Mouse (Mus musculus) thymus, postnatal 36 days (tissue): ENCODE data around the gene Atp8b5.

Source experiments
- DNase-seq, 2 experiments: peaks; one replicate each; pipeline ENCODE4 v3.0.0; 2022; ENCODE audit warnings: mixed read lengths in 2 of 2

The Atp8b5 gene

DNA sequence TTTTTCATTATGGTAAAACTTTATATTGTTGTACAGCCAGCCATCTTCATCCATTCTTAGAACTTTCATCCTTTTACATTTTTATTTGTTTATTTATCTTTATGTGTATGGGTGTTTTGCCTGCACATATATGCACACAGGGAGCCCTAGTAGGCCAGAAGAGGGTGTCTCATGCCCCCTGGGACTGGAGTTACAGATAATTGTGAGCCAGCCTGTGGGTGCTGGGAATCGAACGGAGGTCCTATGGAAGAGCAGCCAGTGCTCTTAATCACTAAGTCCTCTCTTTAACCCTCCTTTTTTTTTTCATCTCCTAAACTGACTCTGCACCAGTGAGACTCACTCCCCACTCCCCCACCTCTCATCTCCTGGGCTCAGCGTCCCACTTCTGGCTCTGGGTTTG is 117.6 kb downstream of the Atp8b5 start:
- DNase-seq: no peak

DNA sequence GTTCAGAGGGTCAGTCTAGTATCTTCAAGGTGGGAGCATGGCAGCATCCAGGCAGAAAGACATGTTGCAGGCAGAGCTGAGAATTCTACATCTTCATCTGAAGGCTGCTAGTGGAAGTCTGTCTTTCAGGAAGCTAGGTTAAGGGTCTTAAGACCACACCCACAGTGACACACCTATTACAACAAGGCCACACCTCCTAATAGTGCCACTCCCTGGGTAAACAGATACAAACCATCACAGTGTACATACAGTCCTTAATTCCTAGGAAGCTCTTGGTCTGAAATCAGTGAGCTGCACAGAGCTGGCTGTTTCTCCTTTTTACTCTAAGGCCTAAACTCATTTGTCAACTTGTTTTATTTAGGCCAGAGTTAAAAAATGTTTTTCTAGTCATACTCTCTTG is 120.0 kb downstream of the Atp8b5 start:
- no peak for DNase-seq

DNA sequence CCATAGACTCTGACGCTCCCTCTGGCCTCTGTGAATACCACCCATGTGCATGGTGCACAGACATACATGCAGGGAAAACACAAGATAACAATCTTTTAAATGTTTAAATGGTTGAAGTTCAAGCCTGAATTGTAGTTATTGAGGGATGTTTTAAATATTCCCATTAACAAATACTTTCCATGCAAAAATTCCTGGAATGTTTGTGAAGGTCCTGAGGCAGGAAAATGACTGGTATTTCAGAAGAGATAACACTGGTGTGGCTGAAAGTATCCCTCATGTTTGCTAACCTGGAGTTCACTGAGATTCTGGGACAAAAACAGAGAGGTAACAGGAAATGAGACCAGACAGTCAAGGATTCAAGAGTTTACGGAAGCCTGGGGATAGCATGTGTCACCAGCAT is 122.4 kb downstream of the Atp8b5 start:
- no peak for DNase-seq

DNA sequence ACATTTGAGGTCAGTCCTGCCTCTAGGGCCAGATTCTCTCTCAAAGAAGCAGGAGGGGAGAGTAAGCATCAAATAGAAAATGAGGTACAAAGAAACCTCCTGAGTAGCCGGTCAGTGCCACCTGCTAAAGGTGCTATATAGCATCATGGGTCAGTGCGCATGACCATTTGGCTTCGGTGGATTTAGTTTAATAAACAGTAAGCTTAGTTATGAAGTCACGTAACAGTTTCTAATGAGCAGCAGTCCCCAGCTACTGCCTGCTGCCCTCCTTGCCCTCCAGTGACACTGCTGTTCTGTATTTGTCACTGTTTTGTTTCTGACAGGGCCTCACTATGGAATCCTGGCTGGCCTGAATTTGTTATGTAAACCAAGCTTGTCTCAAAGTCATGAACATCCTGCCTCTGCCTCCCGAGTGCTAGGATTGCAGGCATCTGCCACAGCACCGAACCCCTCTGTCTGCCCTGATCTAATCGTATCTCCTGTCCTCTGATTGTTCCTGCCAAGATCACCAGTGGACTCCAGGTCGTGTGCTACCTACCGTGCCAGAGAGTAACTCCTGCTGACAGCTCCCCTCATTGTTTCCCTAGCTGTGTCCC is 123.0 kb downstream of the Atp8b5 start:
- no peak for DNase-seq

DNA sequence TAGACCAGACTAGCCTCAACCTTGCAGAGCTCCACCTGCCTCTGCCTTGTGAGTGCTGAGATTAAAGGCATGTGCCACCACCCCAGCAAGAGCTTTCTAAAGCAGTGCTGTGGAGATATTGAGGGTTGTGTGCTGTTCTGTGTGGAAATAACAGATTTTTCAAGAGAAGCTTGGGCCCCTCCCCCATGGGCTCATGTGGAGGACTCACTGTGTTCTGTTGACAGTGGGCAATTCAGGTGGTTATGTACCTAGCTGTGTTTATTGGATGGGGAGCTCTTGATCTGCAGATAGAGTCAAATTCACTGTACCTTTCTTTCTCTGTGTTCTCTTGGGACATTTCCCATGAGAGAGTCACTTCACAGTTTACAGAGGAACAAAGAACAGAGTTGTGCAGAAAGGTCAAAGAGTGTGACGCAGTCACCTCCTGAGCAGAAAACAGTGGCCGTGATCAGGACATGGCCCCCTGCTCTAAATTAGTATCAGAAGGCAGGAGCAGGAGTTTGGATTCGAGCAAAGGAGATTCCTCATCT is 124.6 kb downstream of the Atp8b5 start:
- DNase-seq: no peak

DNA sequence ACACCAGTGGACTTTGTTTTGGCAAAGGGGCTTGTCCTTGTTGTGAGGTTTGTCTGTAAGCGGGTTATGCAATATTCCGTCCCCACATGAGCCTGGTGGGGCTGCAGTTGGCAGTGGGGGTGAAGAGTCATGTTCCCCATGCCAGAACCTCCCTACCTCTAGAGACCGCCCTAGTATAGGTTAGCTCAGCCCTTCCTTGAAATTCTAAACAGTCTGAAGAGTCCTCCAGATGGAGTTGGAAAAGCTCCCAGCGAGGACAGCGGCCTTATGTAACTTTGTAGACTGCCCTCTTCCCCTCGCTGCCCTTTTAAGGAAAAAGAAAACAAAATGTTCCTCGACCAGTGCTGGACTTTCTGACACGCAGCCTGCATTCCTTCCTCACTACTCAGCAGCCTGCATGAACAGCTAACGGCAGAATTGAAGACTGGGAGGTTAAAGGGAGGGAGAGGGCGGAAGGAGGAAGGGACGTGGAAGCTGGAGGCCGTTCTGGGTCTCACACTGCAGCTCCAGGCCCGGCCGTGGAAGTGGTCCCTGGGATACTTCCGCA is 127.5 kb downstream of the Atp8b5 start:
- DNase-seq: no peak

DNA sequence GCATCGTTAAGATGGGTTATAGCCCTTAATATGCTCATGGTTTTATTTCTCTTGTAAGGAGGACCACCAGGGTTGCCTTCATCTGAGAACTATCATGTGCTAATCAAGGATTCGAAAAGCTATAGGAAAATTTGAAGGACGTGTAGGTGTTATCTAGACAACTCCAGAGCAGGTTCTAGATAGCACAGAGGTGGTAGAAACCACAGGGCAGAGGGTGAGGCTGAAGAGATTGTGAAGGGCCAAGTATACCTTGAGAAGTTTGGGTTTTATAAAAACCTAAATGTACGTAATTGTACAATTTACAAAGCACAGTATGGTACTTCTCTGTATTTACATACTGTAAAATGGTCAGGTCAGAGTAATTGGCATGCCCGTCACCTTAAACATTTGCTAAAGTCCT is 128.2 kb downstream of the Atp8b5 start:
- no peak for DNase-seq

DNA sequence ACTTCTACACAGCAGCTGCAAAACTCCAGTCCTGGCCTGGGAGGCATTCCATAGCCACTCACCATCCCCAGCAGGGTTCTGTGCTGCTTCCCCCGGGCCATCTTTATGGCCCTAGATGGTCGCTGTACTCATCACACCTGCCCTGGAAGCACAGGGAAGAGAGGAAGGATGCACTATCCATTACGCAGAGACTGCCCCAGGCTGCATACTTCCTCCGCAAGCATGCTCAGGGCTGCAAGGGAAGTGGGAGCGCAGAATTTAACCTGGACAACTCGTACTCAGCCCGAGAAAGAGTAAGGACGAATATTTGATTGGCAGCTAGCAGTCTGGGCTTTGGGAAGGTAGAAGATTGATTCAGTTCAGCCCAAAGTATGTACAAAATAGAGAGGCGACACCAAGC is 128.9 kb downstream of the Atp8b5 start:
- DNase-seq: no peak

DNA sequence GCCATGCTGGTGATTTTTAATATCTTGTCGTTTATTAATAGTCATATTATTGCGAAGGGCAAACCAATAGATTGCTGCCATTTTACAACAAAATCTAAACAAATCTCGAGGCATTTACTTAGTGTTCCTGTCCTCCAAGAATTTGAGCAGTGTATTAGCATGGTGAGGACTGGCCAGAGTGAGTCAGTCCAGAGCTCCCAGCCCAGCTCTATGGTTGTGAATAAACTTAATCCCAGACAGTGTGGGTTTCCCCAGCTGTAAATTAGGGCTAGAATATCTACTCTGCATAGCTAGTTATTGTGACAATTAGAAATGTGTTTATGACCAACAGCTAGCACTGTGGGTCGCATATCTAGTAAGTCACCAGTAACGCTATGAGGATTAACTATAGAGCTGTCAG is 129.4 kb downstream of the Atp8b5 start:
- no peak for DNase-seq

DNA sequence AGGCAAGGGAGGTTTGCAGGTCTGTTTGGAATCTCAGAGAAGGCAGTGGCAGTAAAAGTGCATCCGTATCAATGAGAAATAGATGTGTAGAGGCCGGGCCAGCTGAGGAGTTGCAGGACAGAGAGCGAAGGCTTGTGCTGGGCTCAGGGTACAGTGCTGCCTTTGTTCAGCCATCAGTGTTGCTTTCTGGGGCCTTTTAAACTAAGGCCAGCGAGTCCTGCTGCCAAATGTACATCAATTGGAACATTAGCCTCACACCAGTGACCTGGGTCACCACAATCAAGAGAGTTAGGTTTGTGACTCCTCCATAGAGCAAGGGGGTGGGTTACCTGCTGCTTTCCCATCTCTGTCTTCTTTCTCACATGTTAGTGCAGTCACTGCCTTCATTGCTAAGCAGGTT is 131.1 kb downstream of the Atp8b5 start:
- DNase-seq: no peak

DNA sequence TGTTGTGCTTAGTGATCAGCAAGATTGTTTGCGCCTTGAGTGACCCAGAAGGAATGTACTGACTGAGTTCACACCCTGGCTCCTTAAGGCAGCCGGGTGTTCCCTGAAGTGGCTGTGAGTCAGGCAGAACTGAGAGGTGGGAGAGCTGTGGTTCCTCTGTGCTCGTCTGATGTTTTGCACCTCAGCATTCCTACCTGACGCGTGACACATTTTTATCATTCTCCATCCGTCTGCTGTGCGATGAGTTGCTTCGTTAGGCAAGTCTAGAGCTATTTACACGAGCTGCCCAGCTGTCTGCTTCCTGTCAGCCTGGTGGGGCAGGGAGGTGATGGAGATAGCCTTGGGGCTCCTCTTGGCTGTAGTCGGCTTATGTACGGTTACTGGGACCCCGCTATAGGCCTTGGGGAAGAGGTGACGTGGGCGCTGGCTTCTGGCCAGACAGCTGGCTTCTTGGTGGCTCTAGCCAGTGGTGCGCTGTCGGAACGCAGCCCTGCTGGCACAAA is 131.9 kb downstream of the Atp8b5 start:
- no peak for DNase-seq

DNA sequence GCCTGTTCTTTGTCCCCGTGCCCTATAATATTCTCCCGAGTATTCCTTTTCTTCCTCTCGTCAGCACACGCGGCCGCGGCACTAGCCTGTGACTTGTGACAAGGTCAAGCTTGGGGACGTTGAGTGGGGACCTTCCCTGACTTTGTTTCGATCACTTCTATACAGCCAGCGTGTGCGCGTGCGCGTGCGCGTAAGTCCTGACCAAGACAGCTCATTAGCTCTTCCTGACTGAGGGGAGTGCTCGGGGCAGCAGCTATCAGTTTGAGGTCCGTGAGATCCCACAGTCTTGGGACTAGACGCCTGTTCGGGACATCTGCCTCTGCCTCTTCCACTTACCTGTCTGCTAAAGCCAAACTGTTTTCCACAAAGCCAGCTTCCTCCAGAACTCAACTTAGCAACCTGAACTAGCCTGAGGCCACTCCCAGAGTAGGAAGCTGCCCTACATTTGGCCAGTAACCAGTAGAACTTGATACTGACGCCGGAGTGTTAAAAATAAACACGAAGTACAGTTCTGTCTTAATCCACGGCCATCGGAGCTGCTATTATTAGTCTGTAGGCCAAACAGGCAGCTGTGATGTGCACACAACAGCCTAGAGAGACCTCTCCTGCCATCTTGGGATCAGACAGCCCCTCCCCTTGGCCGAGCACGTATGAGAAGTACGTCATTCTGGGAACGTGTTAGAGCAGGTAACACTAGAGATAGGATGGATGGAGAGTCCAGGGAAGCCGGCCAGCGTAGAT is 132.6 kb downstream of the Atp8b5 start:
- DNase-seq: no peak

DNA sequence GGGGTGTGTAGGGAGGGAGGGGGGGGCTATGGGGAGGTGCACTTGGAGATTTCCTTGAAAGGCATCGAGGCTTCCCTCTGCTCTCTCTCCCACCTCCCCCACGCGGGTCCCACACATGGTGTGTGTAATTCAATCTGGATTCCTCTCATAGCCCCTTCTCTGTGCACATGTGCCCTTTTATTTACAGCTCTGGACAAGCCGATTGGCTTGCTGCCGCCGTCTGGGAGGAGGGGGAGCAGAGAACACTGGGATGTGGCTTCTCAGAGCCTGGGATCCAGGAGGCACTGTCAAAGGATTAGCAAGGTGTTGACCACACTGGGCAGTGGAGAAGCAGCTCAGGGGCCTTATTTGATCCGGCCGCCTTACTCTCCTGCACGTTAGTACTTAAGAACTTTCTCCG is 134.0 kb downstream of the Atp8b5 start:
- no peak for DNase-seq

DNA sequence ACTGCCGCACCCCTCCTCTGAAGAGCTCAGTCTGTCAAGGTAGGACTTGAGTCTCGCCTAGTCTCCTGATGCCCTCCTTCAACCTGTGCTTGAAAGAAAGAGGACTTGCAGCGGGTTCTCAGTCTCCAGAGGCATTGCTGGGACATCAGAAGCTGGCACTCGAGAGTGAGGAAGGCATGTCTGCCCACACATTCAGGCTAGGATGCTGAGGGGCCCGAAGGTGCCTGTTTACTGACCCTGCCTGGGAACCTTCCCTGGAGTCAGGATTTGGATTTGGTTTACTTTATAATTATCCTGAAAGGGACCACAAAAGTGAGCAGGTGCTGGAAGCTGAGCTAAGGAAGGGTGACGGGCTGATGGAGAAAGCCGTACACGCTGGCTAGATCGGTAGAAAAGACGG is 134.5 kb downstream of the Atp8b5 start:
- no peak for DNase-seq

DNA sequence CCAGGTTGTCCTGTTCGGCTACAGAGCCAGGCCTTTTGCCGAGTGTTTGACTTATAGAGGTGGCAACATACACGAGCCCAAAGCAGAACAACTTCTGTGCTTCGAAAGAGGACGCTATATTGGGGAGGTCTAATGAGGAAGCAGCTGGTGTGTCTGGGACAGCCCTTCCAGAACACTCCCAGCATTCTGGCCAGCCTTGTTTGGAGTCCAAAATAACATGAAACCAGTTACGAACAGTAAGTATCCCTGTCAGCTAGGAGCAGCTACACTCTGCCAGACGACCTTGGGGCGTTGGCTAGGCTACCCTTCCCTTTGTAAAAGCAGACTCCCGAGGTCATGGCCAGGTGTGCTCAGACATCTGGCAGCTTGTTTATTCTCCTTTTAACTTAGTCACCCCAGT is 135.3 kb downstream of the Atp8b5 start:
- DNase-seq: no peak

DNA sequence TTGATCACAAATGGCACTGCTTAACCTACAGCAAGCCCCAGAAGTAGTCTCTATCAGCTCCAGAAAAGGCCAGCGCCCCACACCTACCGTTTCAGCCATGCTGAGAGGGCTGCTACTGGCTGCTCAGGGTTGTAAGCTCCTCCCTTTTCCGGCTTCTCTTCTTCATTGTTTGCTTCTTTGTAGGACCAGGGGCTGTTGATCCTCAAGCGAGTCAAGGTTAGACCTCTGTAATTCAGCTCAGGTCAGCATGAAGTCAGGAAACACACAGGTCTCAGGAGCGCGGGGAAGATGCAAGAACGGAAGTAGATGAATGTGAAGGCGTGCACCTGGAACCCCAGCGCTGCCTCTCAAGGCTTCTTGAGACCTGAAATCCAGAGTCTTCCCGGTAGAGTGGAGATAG is 137.7 kb downstream of the Atp8b5 start:
- no peak for DNase-seq

DNA sequence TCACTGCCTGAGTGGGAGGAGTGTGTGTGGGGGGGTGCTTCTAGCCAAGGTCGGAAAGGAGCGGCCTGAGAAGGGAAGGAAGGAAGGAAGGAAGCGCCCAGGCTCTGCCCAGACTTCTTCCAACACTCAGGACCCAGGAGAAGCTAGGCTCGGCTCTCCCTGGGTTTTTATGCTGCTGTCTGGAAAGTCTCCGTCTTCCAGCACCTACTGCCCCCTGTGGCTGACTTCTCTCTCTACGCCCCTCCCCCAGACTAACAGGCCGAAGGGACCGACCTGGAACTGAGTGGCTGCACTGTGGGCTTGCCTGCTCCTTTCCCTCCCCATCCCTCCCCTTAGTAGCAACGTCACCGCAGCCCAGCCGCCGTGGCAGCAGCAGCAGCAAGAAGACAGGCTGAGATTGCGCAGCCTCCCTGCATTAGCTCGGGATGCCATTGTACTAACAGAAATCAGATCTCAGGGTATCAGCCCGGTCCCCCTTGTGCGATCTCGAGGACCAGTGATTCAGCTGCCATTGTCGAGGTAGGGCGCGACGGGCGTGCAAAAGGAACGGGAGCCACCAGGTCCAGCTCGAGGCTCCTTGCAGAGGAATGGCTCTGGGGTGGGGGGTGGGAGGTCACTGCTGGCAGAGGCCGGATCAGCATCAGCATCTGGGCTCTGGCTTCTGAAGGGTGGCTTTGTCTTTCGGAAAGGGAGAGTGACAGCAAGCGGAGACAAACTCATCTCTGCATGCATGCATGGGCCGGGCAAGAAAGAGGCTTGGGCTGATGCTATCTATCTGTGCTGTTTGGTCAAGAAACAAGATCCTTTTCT is 139.4 kb downstream of the Atp8b5 start:
- DNase-seq: no peak

DNA sequence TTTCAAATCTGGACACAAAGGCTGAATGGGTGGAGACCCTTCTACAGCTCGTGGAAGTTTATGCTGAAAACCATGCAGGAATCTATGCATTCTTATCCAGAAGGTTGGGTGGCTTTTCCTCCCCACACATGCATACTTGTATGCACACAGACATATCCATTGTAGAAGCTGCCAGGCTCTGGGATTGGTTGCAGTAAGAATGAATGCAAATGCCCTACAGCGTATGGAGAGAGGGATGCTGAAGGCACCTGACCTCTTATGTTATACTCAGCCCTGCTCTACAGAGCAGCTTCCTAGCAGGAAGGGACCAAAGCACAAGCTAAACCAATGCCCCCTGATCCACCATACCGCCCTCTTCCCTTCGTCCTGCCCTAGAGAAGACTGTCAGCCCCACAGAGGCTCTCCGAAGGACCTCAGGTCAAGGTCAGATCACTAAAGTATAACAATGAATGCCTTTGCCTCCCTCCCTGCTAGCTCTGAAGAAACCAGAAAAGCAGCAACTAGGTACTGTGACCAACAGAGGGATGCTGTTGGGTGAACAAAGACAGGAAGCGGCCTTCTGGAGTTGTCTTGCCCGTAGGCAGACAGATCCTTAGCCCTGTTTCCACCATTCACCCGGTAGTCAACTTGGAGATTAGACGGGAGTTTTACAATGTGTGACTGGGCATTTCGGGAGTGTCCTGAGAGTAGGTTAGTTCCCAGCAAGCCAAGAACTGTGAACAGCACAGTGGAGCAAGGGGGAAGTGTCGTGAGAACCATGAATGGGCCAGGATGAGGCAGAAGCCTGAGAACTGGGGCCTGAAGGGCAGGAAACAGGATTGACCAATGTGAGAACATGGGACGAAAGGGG is 140.3 kb downstream of the Atp8b5 start:
- no peak for DNase-seq

DNA sequence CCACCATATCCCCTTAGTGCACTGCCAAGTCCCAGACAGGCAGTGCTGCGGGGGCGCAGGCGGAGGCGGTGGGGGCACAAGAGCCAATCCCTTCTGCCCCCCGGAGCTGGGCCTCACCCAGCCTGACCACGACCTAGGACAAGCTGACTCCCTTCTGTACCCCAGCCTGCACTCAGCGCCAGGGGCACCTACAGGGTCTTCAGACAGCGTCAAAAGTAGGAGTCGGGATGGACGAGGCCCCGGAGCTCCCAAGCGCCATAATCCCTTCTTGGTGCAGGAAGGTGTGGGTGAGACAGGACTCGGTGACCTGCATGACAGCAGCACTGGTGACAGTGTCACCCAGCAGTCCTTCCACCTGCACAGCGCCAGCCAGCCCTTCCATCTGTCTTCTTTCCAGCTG is 147.8 kb downstream of the Atp8b5 start:
- DNase-seq: no peak

DNA sequence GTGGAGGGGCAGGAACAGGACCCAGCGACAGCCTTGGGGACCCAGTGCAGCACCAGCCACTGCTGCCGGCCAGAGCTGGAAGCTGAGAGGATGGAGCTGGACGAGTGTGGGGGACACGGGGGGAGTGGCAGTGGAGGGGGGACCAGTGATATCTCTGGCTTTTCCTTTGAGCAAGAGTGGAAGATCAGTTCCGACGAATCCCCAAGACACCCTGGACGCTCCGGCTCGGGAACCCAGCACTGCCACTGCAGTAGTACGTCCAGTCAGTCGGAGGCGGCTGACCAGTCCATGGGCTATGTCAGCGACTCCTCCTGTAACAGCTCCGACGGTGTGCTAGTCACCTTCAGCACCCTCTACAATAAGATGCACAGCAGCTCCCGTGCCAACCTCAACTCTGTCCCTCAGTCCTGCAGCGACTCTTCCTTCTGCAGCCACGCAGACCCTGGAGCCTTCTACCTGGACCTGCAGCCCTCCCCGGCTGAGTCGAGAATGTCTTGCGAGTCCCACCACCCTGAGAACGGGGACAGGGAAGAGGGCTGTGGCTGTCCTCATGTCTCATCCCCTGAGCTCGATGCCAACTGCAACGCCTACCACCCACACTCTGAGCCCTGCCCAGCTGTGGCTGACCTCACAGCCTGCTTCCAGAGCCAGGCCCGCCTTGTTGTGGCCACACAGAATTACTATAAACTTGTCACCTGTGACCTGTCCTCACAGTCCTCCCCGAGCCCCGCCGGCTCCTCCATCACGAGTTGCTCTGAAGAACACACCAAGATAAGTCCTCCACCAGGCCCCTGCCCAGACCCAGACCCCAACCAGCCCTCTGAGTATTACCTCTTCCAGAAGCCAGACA is 148.5 kb downstream of the Atp8b5 start:
- DNase-seq: no peak

DNA sequence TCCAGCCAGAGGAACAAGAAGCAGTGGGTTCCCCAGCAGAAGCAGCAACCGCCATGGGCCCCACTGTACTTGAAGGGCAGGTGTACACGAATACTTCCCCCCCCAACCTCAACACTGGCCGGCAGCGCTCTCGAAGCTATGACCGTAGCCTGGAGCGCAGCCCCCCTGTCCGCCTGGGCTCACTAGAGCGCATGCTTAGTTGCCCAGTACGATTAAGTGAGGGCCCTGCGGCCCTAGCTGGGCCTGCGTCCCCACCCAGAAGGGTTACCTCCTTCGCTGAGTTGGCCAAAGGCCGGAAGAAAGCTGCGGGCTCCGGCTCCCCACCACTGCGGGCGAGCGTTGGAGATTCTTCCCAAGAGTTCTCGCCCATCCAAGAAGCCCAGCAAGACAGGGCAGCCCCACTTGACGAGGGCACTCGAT is 149.1 kb downstream of the Atp8b5 start:
- DNase-seq: no peak
